Mouse (Mus musculus): ENCODE results near the gene Gorab. TPM values are rescaled to one million over a fixed set of nuclear protein-coding genes. Genes with fewer than 3 reads are reported as not detected.

Gorab gene
- total RNA-seq, 2 experiments from 2014 or later: 9.4 to 11.4 TPM

- DNase-seq (ENCODE audit: low spot score in 2 of 2): no peak
These were observed 45.3 kb downstream of the Gorab start for GRCm38 (mm10) chr1:163358165-163358564.

GRCm38 (mm10) chr1:163357733-163358132 lies 45.7 kb downstream of the Gorab start:
- DNase-seq (ENCODE audit: low spot score in 2 of 2): no peak

GRCm38 (mm10) chr1:163356167-163356566 lies 47.3 kb downstream of the Gorab start:
- no peak for DNase-seq (ENCODE audit: low spot score in 2 of 2)

GRCm38 (mm10) chr1:163355626-163356156 lies 47.8 kb downstream of the Gorab start:
- no peak for DNase-seq (ENCODE audit: low spot score in 2 of 2)

- DNase-seq (ENCODE audit: low spot score in 2 of 2): no peak
These were observed 52.5 kb downstream of the Gorab start for GRCm38 (mm10) chr1:163350988-163351387.

GRCm38 (mm10) chr1:163345541-163345940 lies 57.9 kb downstream of the Gorab start:
- no peak for DNase-seq (ENCODE audit: low spot score in 2 of 2)

GRCm38 (mm10) chr1:163344931-163345330 lies 58.5 kb downstream of the Gorab start:
- no peak for DNase-seq (ENCODE audit: low spot score in 2 of 2)

GRCm38 (mm10) chr1:163339219-163339561 lies 64.3 kb downstream of the Gorab start:
- DNase-seq (ENCODE audit: low spot score in 2 of 2): no peak

- DNase-seq (ENCODE audit: low spot score in 2 of 2): peak; percentile 16 to 33
These were observed 64.8 kb downstream of the Gorab start for GRCm38 (mm10) chr1:163338525-163339218.

- DNase-seq (ENCODE audit: low spot score in 2 of 2): peak in 1 of 2 experiments; percentile 25
These were observed 65.6 kb downstream of the Gorab start for GRCm38 (mm10) chr1:163337821-163338220.

Other genes with a start within 250 kb of the Gorab start
- gene Prrx1, start 90.0 kb downstream of the Gorab start, total RNA-seq (2021): 1 to 10 TPM; 8.1 to 8.8 TPM